Mouse (Mus musculus) lung, postnatal 4 days (tissue): ENCODE data around the gene Nodal.
"Not testable (repeated sequence)": the region's sequence is repeated elsewhere in the genome, so short reads cannot be mapped to it uniquely, and the experiment has no call there.

Experiments
- DNase-seq, 2 experiments: peaks; one replicate each; pipeline ENCODE4 v3.0.0; 2021

Gene Nodal

GRCm38 (mm10) chr10:61440202-61440800, 22.5 kb downstream of the Nodal start:
- DNase-seq: no peak

DNA sequence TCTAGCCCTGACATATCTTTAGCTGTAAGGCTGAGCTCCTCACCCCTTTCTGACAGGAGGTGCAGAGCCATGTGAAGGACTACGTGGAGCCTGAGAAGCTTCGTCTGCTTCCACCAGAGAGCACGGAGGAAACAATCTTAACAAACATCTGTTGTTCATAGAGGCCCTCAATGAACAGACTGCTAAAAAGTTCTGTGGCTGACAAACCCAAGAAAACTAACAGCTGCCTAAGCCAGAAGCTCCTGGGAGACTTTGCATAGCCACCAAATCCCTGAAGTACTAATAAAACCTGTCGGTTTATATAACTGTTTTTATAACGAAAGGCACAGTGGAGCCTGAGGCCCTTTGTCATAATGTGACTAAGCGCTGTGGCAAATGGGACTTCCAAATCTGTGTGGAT, 25.7 kb downstream of the Nodal start:
- DNase-seq: no peak

DNA sequence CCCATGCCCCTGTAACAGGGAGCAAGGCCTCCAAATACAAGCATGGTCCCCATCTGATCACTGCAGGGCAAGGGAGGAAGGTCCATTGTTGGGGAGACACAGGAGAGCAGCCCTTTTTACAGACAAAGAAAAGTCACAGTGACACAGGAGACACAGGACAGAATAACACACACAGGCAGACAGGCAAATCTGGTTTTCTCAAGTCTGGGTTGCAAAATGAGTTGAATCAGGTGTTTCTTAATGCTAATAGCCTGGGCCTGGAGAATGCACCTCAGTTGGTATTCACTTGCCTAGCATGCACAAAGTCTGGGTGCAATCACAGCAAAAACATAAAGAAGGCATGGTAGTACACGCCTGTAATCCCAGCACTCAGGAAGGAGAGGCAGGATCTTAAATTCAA, 26.1 kb downstream of the Nodal start:
- no peak for DNase-seq

DNA sequence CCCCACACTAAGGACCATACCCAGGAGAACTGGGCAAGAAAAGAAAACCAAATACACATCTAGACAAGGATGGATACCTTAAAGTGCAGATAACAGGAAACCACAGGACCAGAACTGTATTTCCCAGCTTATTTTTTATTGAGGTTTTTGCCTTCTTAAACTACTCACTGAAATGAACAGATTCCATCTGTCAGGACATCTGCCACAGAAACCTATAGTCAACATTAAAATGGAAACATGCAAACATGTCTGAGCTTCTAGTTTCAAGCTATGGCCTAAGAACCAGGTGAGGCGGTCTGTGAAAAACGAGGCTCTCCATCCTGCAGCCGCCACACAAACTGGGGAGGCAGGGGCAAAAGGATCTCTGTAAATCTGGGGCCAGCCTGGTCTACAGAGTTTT, 27.2 kb downstream of the Nodal start:
- no peak for DNase-seq

DNA sequence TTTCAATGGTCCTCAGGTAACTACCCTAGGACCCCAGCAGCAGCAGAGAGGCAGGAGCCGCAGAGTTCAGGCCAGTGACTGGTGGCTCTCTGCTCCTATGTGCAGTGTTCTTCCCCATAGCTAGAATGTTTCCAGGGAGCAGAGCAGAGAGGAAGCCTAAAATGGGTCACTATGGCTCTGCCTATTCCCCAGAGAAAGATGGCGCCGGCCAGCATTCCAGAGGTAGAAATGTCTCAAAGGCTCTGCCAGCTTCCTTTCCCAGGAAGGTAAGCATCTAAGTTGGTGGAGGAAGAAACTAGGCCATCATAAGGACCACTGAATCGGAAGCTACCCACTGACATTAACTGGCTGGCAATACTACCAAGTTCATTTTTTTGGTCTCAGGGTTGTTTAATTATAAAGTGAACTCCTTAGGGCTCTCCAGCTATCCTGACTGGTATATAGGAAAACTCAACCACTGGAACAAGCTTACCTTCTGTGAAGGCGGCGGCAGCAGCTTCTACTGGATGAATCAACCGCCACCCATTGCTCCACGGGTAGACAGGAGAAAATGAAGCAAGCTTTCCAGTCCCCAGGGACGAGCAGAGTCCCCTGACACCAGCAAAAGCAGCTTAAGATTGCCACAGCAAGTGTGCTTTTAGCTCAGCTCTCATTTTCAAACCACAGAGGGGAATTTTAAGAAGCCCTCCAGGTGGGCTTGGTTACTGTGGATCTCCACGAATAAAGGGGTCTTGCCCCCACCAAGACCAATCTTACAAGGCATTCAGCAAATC, 30.0 kb downstream of the Nodal start:
- DNase-seq: no peak

- no peak for DNase-seq
These were observed 31.1 kb downstream of the Nodal start for GRCm38 (mm10) chr10:61448834-61449233.

- peak; percentile 46 to 48 for DNase-seq
These were observed 33.7 kb downstream of the Nodal start for GRCm38 (mm10) chr10:61451463-61451930.

DNA sequence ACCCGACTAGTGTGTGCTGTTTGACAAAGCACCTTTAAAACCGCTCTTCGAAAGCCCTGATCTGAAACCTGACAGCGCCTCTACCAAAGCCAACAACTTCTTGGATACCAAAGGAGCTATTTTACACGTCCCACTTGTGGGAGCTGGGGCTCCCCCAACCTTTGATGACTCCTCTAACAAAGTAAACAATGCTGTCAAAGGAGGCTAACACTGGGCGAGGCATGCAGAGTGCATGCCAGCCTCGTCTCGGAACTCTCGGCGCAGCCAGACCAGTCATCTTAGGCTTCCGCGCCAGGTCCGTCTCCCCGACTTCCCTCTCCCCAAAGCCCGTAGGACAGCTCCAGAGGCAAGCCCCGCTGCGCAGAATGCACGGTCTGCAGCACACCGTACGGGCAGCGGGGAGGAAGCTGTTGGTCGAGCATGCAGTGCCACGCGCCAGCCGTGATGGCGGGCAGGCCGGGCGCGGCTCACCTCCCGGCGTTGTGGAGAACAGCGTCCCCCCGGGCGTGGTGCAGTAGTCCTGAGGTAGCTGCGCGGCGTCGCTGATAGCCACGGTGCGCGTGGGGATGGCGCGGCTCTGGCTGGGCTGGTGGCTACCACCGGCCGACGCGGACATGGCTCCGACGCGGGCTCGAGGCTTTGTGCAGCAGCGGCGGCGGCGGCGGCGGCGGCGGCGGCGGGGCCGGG, 34.3 kb downstream of the Nodal start:
- DNase-seq: peak; percentile 60 to 63

DNA sequence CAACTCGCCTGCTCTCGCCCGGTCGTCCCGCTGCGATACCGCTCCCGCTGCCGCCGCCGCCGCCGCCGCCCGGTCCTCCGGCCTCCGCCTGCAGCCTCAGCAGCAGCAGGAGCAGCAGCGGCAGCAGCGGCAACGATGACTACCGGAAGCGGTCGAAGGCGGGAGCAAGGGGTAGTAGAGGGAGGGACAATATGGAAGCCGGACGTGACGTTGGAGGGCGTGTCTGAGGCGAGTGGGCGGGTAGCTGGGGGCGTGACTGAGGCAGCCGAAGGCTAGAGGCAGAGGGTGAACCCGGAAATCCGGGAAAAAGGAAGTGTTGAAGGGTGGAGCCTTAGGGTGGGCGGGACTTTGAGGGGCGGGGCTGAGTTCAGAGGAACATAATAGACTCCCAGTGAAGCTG, 34.9 kb downstream of the Nodal start, which contains the start of gene Eif4ebp2:
Gene Eif4ebp2, minus strand, starts transcription at position 17 of the 400 bp plus-strand sequence.
- DNase-seq: peak; percentile 98 to 100

- DNase-seq: not testable (repeated sequence)
These were observed 35.4 kb downstream of the Nodal start for GRCm38 (mm10) chr10:61453171-61453570.

GRCm38 (mm10) chr10:61457182-61457581, 39.4 kb downstream of the Nodal start:
- no peak for DNase-seq

DNA sequence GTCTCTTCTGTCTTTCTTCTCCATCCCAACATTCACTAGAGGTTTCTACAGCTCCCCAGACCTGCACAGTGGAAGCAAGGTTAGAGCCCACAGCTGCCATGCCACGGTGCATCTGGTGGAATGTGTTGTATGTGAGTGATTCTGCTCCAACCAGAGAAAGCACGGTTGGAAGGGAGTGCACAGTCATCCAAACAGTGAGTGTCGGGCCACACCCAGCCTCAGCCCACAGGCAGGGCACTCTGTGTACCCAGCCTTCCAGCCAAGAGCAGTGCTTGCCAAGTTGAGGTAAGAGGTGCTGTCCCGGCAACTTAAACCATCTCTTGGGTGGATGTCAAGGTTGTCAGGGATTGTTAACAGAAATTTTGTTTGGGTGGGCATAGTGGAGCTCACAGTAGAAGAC, 47.2 kb downstream of the Nodal start:
- DNase-seq: no peak

DNA sequence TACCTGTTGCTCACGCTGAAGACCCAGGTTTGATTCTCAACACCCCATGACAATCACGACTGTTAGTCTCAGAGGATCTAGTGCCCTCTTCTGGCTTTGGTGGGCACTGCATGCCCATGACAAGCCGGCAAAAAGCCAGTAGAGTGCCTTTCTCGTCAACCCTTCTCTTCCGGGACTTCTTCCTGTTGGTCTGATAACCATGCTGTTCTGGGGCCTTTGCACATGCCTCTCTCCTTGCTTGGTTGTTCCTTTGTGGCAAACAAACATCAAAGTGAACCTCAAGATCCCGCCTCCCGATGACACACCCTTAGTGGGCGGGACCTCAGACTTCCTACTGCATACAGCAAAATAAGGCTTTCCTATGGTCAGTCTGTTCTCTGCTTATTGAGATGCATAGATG, 48.5 kb downstream of the Nodal start:
- peak in 1 of 2 experiments; percentile 30 for DNase-seq

DNA sequence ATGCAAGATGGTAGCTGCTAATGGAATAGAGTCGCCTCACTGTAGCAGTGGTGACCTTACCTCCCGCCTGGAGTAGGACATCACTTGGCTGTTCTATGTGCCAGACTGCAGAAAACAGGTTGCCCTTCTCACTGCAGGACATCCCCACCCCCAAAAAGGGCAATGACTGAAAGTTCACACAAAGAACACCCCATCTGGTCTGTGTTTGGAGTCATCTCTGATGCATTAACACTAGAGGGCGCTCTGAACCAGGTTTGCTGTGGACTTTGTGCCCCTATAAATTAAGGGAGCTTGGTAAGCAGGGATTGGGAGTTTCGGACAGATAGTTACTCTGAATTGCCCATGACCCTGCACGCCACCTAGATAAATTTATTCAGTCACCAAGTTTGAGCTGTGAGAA, 49.1 kb downstream of the Nodal start:
- DNase-seq: peak in 1 of 2 experiments; percentile 25

DNA sequence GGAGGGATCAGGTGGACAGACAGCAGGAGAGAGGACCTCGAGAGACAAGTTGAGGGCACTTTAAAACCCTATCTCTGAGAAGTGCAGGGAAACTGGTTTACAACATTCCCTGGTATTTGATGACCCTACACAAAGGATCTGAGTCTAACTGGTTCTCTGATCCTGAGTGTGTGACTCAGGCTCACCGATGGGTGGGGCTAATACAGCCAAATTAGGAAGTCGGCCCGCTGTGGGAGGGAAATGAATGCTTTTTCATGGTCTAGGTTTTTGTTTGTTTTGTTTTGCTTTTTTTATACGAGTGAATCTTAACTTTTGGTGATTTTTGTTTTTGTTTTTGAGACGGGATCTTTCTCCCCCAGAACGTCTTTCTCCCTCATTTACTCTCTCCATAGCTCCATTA, 51.1 kb downstream of the Nodal start:
- no peak for DNase-seq

- no peak for DNase-seq
These were observed 55.9 kb downstream of the Nodal start for GRCm38 (mm10) chr10:61473640-61474039.

DNA sequence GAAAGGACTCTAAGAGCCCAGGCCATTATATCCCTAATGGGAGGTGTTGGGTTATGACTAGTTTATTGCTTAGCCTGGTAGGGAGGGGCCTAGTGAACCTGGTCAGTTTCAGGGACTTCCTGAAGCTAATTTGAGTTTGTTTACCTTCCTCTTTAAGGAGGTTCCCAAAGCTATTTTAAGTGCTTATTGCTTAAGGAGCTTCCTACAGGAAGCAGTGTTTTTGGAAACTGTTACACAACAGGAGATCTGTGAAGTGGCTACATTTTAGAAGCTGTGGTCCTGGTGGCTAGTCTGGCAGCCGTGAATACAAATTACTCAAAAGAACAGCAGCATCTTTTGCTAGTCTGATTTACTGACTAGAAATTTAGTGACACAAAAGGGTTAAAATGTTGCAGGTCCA, 56.6 kb downstream of the Nodal start:
- DNase-seq: no peak
